Mouse (Mus musculus) kidney, embryonic 16.5 days (tissue): ENCODE measurements around the gene Haghl. TPM values are rescaled to one million over a fixed set of nuclear protein-coding genes. Genes with fewer than 3 reads are reported as not detected.

ENCODE experiments used
- microRNA-seq: library from miRNA; unstranded; fragments of <30 nt; microRNA quantifications from one replicate; pipeline ENCODE4, GENCODE M21; 2016
- polyA plus RNA-seq: library from polyadenylated mRNA; unstranded; fragments of >200 nt; fragmentation: Nextera tagmentation; extraction: Ambion mirVana; gene quantifications from 2 replicates; pipeline ENCODE4 v1.2.1, GENCODE M21; 2015

Haghl gene
- polyA plus RNA-seq, 1 experiment from 2014 or later = 83.7 TPM

Small RNA genes lying within 50 kb of the gene (microRNA-seq; reads per million reads assigned to microRNA genes)
- gene Gm25083 = not detected
- not detected for gene Mir3082
- not detected for gene Mir6966

Other genes starting within 250 kb of the Haghl start
- gene Sox8, start 215.0 kb downstream of the Haghl start, polyA plus RNA-seq = 3.3 and 5.3 TPM in 2 replicates
- gene Lmf1, start 206.6 kb downstream of the Haghl start, polyA plus RNA-seq = 32.7 and 35.4 TPM in 2 replicates
- 0.40 and 1.2 TPM in 2 replicates for gene Gng13, start 68.5 kb downstream of the Haghl start, polyA plus RNA-seq
- 38.1 and 41.2 TPM in 2 replicates for gene Chtf18, start 58.3 kb downstream of the Haghl start, polyA plus RNA-seq
- 26.2 and 26.8 TPM in 2 replicates for gene Rpusd1, start 58.0 kb downstream of the Haghl start, polyA plus RNA-seq
- not detected in 2 replicates for gene Mslnl, start 49.6 kb downstream of the Haghl start, polyA plus RNA-seq
- 6.9 and 7.8 TPM in 2 replicates for gene Msln, start 31.3 kb downstream of the Haghl start, polyA plus RNA-seq
- gene Narfl, start 11.9 kb downstream of the Haghl start, polyA plus RNA-seq = 37.9 and 39.2 TPM in 2 replicates
- gene Ccdc78, start 907 bp upstream of the Haghl start, polyA plus RNA-seq = 0.16 and 0.46 TPM in 2 replicates
- gene Fam173a, start 7.2 kb upstream of the Haghl start, polyA plus RNA-seq = 105 and 109 TPM in 2 replicates
- gene AC134908.4, start 10.0 kb upstream of the Haghl start, polyA plus RNA-seq = 0.40 and 0.57 TPM in 2 replicates
- gene Metrn, start 11.5 kb upstream of the Haghl start, polyA plus RNA-seq = 56.8 and 57.1 TPM in 2 replicates
- 1.4 and 2.0 TPM in 2 replicates for gene Fbxl16, start 23.4 kb upstream of the Haghl start, polyA plus RNA-seq
- gene Wdr24, start 38.0 kb upstream of the Haghl start, polyA plus RNA-seq = 33.1 and 35.3 TPM in 2 replicates
- 72.3 and 73.0 TPM in 2 replicates for gene Jmjd8, start 43.2 kb upstream of the Haghl start, polyA plus RNA-seq
- gene Stub1, start 47.7 kb upstream of the Haghl start, polyA plus RNA-seq = 387 and 393 TPM in 2 replicates
- 3.3 and 4.0 TPM in 2 replicates for gene Rhbdl1, start 51.6 kb upstream of the Haghl start, polyA plus RNA-seq
- 4.0 and 4.3 TPM in 2 replicates for gene Gm20683, start 56.1 kb upstream of the Haghl start, polyA plus RNA-seq
- gene Rhot2, start 59.2 kb upstream of the Haghl start, polyA plus RNA-seq = 29.3 and 32.5 TPM in 2 replicates
- 33.1 and 33.5 TPM in 2 replicates for gene Wdr90, start 75.8 kb upstream of the Haghl start, polyA plus RNA-seq
- gene Mcrip2, start 83.1 kb upstream of the Haghl start, polyA plus RNA-seq = 72.9 and 79.2 TPM in 2 replicates
- gene Mettl26, start 89.4 kb upstream of the Haghl start, polyA plus RNA-seq = 100 and 102 TPM in 2 replicates
- 0.71 and 1.0 TPM in 2 replicates for gene Wfikkn1, start 95.2 kb upstream of the Haghl start, polyA plus RNA-seq
- 33.5 and 33.7 TPM in 2 replicates for gene Rab40c, start 134.1 kb upstream of the Haghl start, polyA plus RNA-seq
- gene Pigq, start 159.3 kb upstream of the Haghl start, polyA plus RNA-seq = 85.8 and 95.9 TPM in 2 replicates
- gene Nhlrc4, start 159.3 kb upstream of the Haghl start, polyA plus RNA-seq = 1.8 and 3.7 TPM in 2 replicates
- gene A930017K11Rik, start 166.9 kb upstream of the Haghl start, polyA plus RNA-seq = 8.1 and 9.5 TPM in 2 replicates
- 26.0 and 30.7 TPM in 2 replicates for gene Capn15, start 200.1 kb upstream of the Haghl start, polyA plus RNA-seq